Mouse (Mus musculus): ENCODE data around the gene Gm14308. TPM values are rescaled to one million over a fixed set of nuclear protein-coding genes. Genes with fewer than 3 reads are reported as not detected.
"Not testable (repeated sequence)": the region's sequence is repeated elsewhere in the genome, so short reads cannot be mapped to it uniquely, and the experiment has no call there.

Gene Gm14308
- polyA plus RNA-seq (2011; ENCODE audit: insufficient read length, low read depth, missing spikeins), result 2.5 TPM in 1 of 2 replicates, not detected in the other

GRCm38 (mm10) chr2:176636244-176636643 lies at the start of gene Gm14308:
Gene Gm14308 (minus strand): TSS chr2:176636344.
- not testable (repeated sequence) for H3K4me1 ChIP-seq (ENCODE audit: control insufficient read depth, insufficient read depth, low read length); H3K4me3 ChIP-seq (ENCODE audit: insufficient read depth, low read length); H3K27ac ChIP-seq (ENCODE audit: insufficient read depth, low read length)

DNA sequence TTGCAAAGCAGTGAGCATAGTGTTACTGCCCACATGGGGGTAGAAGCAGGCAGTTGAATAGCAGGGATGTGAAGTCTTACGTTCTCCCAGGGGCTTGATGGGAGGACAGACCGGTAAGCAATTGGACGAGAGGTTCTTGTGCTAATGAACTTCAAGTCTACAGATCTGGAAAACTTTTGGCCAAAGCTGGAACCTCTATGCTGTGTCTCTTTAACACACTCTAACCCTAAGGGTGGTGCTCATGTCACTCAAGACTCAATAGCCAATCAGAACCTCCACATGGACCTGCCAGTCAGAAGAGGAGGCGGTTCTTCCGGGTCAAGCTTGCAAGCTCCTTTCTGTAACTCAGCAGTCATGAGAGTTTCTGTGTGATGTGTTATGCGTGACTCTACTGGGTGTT lies 34.1 kb upstream of the Gm14308 start, which contains the start of gene Zfp973:
Gene Zfp973 (plus strand): TSS at position 301 of the 400 bp plus-strand sequence.
- H3K27ac ChIP-seq (ENCODE audit: insufficient read depth, low read length); H3K4me3 ChIP-seq (ENCODE audit: insufficient read depth, low read length); H3K4me1 ChIP-seq (ENCODE audit: control insufficient read depth, insufficient read depth, low read length): not testable (repeated sequence)

Other genes with a start within 250 kb of the Gm14308 start
- 2.4 and 10.5 TPM in 2 replicates for gene Gm14435, start 212.8 kb downstream of the Gm14308 start, polyA plus RNA-seq (2011; ENCODE audit: insufficient read length, low read depth, missing spikeins)
- gene Gm14434, start 149.6 kb downstream of the Gm14308 start, polyA plus RNA-seq (2011; ENCODE audit: insufficient read length, low read depth, missing spikeins), result not detected in 2 replicates
- gene Zfp967, start 115.3 kb downstream of the Gm14308 start, polyA plus RNA-seq (2011; ENCODE audit: insufficient read length, low read depth, missing spikeins), result not detected in 2 replicates
- gene Zfp973, start 34.2 kb upstream of the Gm14308 start, polyA plus RNA-seq (2011; ENCODE audit: insufficient read length, low read depth, missing spikeins), result 15.6 and 19.2 TPM in 2 replicates
- gene Gm14305, start 72.0 kb upstream of the Gm14308 start, polyA plus RNA-seq (2011; ENCODE audit: insufficient read length, low read depth, missing spikeins), result 7.1 and 11.2 TPM in 2 replicates
- gene Gm14295, start 162.3 kb upstream of the Gm14308 start, polyA plus RNA-seq (2011; ENCODE audit: insufficient read length, low read depth, missing spikeins), result 13.1 and 14.1 TPM in 2 replicates
- not detected in 2 replicates for gene Gm14408, start 194.8 kb upstream of the Gm14308 start, polyA plus RNA-seq (2011; ENCODE audit: insufficient read length, low read depth, missing spikeins)

All from embryonic fibroblast, embryonic 13.5 days (primary cell).